Mouse (Mus musculus) lung, embryonic 16.5 days (tissue): ENCODE data around the gene Gata2. TPM values are rescaled to one million over a fixed set of nuclear protein-coding genes. Genes with fewer than 3 reads are reported as not detected.

Experiments used
- ATAC-seq: fragments of 200-750 bp; cut with Nextera tagmentation; 2 replicates; pipeline ENCODE4 v1.8.0; 2017; ENCODE audit warnings: low read depth, mild to moderate bottlenecking, moderate library complexity
- H3K27ac ChIP-seq: fragments of 300-500 bp; sonication (generic); 2 replicates; pipeline ENCODE4 v1.5.1; 2014; ENCODE audit warnings: mild to moderate bottlenecking, control low read depth, low read length
- H3K27me3 ChIP-seq: fragments of 300-500 bp; sonication (generic); 2 replicates; pipeline ENCODE4 v1.6.1; 2014; ENCODE audit warnings: low read depth, low read length, mixed read lengths; ENCODE audit not compliant: control insufficient read depth, insufficient read depth
- H3K36me3 ChIP-seq: fragments of 300-500 bp; sonication (generic); 2 replicates; pipeline ENCODE4 v1.6.1; 2014; ENCODE audit warnings: low read length; ENCODE audit not compliant: control insufficient read depth, insufficient read depth
- H3K4me1 ChIP-seq: fragments of 300-500 bp; sonication (generic); replicated peaks from 2 replicates; pipeline ENCODE4 v1.6.1; 2014; ENCODE audit warnings: low read length, mixed read lengths; ENCODE audit not compliant: control insufficient read depth, insufficient read depth
- H3K4me2 ChIP-seq: fragments of 300-500 bp; sonication (generic); 2 replicates; pipeline ENCODE4 v1.6.1; 2014; ENCODE audit warnings: low read depth, low read length, control low read depth
- H3K4me3 ChIP-seq: fragments of 300-500 bp; sonication (generic); 2 replicates; pipeline ENCODE4 v1.5.1; 2014; ENCODE audit warnings: mild to moderate bottlenecking, low read length, control low read depth
- H3K9ac ChIP-seq: fragments of 300-500 bp; sonication (generic); 2 replicates; pipeline ENCODE4 v1.6.1; 2014; ENCODE audit warnings: low read length, control low read depth
- H3K9me3 ChIP-seq: fragments of 300-500 bp; sonication (generic); 2 replicates; pipeline ENCODE4 v1.6.1; 2016; ENCODE audit warnings: low read length; ENCODE audit not compliant: control insufficient read depth
- WGBS: fragments of 180-500 bp; shearing (Covaris S2); extraction: QIAGEN DNeasy Blood & Tissue Kit; methylation state at CpG from one replicate; pipeline ENCODE4 v1.1.7; 2014; 5-methylcytosine and 5-hydroxymethylcytosine counted together
- polyA plus RNA-seq: library from polyadenylated mRNA; unstranded; fragments of >200 nt; fragmentation: Nextera tagmentation; extraction: Ambion mirVana; gene quantifications from 2 replicates; pipeline ENCODE4 v1.2.1, GENCODE M21; 2015

The Gata2 gene
- polyA plus RNA-seq, 1 experiment from 2014 or later = 23.6 TPM

DNA sequence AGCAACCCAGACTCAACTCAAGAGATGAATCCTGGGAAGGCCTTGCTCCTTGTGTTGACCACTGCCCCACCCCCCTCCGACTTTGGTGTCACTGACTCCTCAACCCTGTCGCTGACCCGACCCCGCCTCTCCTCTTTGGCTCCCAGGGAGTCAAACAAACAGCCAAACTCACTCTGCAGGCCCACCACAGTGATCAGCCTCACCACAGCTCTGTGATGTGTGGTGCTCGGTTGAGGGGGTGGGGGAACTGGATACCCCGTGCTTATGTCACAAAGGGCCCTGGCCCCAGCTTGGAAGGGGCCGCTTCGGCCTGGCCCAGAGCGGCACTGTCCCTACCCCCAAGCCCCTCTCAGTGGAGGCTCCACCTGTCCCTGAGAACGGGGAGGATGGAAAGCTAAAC is 28.3 kb downstream of the Gata2 start, which contains the start of gene Dnajb8:
Gene Dnajb8 (plus strand): TSS at position 301 of the 400 bp plus-strand sequence.
- WGBS = 31% methylated on average over 10 of the region's 10 CpGs
- peaks cover 3% of the 10 kb centered on the region; the same call in 1 of the 2 replicates for H3K9me3 ChIP-seq
- H3K4me1 ChIP-seq = no peaks in the 10 kb centered on the region
- no peaks in the 10 kb centered on the region for H3K36me3 ChIP-seq
- H3K27me3 ChIP-seq = no peaks in the 10 kb centered on the region
- no peak within 1 kb of the TSS for H3K4me2 ChIP-seq
- no peak within 1 kb of the TSS for H3K27ac ChIP-seq
- H3K9ac ChIP-seq = no peak within 1 kb of the TSS
- H3K4me3 ChIP-seq = no peak within 1 kb of the TSS
- ATAC-seq = no peak

DNA sequence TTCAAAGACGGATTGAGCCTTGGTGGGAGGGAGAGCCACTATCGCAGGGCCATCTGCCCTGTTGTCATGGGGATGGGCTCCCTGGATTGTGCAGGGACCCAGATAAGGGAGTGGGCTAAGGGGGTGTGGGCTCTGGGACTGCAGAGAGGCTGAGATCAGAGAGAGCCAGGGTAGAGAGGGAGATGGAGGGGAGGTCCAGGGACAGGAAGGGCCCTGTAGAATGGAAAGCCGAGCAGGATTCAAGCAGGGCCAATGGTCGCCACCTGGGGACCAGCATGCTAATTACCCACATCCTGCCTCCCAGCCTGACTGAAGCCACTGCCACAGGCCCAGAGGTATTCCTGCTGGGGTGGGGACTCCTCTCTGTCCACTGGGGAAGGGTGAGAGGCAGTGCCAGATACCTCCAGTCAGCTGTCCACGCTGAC is 32.9 kb downstream of the Gata2 start:
- no peak overlapping the region for H3K9ac ChIP-seq
- H3K9me3 ChIP-seq = no peaks in the 10 kb centered on the region
- no peaks in the 10 kb centered on the region for H3K27me3 ChIP-seq
- ATAC-seq = peak; percentile 9; the same call in 1 of the 2 replicates
- no peak overlapping the region for H3K4me3 ChIP-seq
- no peaks in the 10 kb centered on the region for H3K4me1 ChIP-seq
- 27% methylated on average over 5 of the region's 5 CpGs for WGBS
- H3K4me2 ChIP-seq = no peak overlapping the region
- H3K36me3 ChIP-seq = no peaks in the 10 kb centered on the region
- no peak overlapping the region for H3K27ac ChIP-seq

DNA sequence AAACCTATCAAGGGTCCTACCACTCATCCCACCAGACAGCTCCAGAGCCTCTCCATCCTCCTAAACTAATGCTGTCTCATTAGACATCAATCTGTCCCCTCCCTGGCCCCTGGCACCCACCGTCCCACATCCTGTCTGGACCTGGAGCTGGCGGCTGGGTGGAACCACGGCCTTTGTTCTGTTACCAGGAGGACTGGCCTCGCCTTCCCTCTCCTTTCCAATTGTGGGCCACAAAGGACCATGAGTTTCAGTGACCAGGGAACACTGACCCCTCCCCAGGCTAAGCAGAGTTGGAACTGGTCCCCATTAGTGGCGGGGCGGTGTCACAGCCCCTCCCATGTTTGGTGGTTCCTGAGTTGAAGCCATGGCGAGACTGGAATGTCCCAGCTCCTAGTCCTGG is 33.8 kb downstream of the Gata2 start:
- Histone ChIP-seq H3K9me3 (no peaks in the 10 kb centered on the region), H3K36me3 (no peaks in the 10 kb centered on the region), H3K4me3 (no peak overlapping the region), H3K27me3 (no peaks in the 10 kb centered on the region), H3K4me2 (no peak overlapping the region), H3K4me1 (no peaks in the 10 kb centered on the region), H3K27ac (no peak overlapping the region), H3K9ac (no peak overlapping the region)
- whole genome bisulfite sequencing = 57% methylated on average over 7 of the region's 7 CpGs
- ATAC-seq = no peak

DNA sequence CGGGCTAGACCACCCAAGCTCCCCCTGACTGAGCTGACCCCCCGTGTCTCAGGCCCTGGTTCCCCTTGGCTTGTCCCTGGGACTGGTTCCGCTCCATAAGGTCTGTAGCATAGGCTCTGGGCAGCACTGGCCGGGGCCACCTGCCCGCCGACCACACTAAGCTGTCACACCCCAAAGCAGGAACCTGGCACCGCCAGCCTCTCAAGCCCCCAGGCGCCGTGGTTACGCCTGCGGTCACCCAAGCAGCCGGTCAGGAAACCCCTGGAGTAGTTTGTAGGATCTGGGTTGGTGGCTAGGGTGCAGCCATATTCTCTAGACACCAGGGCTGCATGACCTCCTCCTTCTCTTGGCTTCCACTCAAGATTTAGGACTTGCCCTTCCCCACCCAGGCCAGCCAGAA is 35.5 kb downstream of the Gata2 start:
- Histone ChIP-seq H3K4me3 (no peak overlapping the region), H3K9ac (no peak overlapping the region), H3K36me3 (no peaks in the 10 kb centered on the region), H3K27me3 (no peaks in the 10 kb centered on the region), H3K4me1 (peaks cover 5% of the 10 kb centered on the region; the same call in 1 of the 2 replicates), H3K4me2 (no peak overlapping the region), H3K27ac (no peak overlapping the region), H3K9me3 (no peaks in the 10 kb centered on the region)
- ATAC-seq = no peak
- 79% methylated on average over 12 of the region's 12 CpGs for WGBS

DNA sequence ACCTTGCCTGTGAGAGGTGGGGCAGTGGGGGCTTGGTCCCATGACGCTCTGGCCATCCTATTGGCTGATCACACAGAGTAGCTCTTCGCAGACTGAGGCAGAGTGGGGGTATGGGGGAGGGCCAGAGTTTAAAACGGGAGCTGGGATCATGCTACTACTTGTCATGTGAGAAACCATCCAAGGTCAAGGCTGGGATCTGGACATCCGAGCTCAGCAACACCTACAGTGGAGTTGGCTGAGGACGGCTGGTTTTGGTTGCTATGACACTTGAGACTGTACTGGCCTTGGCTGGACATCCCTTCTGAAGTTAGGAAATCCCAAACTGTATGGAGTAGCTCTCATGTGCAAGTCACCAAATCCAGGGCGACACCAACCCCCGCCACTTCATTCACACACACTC is 38.1 kb downstream of the Gata2 start:
- Histone ChIP-seq H3K27me3 (peaks cover 6% of the 10 kb centered on the region; the same call in 1 of the 2 replicates), H3K27ac (no peak overlapping the region), H3K9me3 (no peaks in the 10 kb centered on the region), H3K4me2 (no peak overlapping the region), H3K9ac (no peak overlapping the region), H3K4me1 (peaks cover 16% of the 10 kb centered on the region; the same call in 1 of the 2 replicates), H3K36me3 (no peaks in the 10 kb centered on the region), H3K4me3 (no peak overlapping the region)
- no peak for ATAC-seq
- WGBS = 59% methylated on average over 7 of the region's 7 CpGs

DNA sequence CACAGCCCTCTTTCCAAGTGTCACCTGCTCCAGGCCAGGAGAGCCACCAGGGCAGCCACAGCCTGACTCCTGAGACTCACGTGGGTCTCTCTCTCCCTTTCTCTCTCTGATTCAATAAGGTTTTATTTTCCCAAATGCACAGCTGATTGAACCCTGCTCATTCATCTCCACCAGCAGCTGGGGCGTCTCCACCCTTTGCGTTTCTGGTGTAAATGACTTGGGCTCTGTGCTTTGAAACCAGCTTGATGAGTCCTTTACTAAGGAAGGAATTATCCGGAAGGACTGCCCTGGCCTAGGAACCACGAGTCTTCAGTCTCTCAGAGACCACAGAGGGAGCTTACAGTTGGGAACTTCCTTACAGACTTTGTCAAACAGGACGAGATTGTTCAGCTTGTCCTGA is 38.5 kb downstream of the Gata2 start:
- no peaks in the 10 kb centered on the region for H3K36me3 ChIP-seq
- H3K9ac ChIP-seq = no peak overlapping the region
- H3K4me1 ChIP-seq = peaks cover 16% of the 10 kb centered on the region; the same call in 1 of the 2 replicates
- WGBS = 60% methylated on average over 6 of the region's 6 CpGs
- no peak overlapping the region for H3K27ac ChIP-seq
- no peaks in the 10 kb centered on the region for H3K9me3 ChIP-seq
- ATAC-seq = no peak
- no peak overlapping the region for H3K4me3 ChIP-seq
- H3K27me3 ChIP-seq = peaks cover 6% of the 10 kb centered on the region; the same call in 1 of the 2 replicates
- H3K4me2 ChIP-seq = no peak overlapping the region

DNA sequence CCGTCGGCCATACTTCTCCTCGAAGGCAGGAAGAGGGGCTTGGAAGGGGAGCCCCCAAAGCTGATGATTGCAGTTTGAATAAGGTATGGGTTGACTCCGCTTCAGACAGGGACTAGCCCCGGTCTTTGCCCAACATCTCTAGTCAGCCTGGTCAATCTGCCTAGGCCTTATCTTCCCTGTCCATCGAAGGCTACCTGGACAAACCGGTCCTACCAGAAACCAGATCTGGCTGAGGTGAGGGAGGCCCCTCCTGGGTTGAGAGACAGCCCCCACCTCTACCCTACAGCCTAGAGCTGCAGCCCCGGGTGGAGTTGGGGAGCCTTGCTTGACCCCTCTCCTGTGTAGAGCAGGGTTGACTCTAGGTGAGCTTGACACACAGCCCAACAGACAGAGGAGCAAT is 40.3 kb downstream of the Gata2 start:
- H3K36me3 ChIP-seq = no peaks in the 10 kb centered on the region
- H3K9me3 ChIP-seq = no peaks in the 10 kb centered on the region
- 51% methylated on average over 8 of the region's 8 CpGs for WGBS
- H3K4me3 ChIP-seq = no peak overlapping the region
- H3K27me3 ChIP-seq = peaks cover 9% of the 10 kb centered on the region; the same call in 1 of the 2 replicates
- peaks cover 16% of the 10 kb centered on the region; the same call in 1 of the 2 replicates for H3K4me1 ChIP-seq
- H3K4me2 ChIP-seq = no peak overlapping the region
- ATAC-seq = peak; percentile 45
- H3K9ac ChIP-seq = no peak overlapping the region
- H3K27ac ChIP-seq = no peak overlapping the region

DNA sequence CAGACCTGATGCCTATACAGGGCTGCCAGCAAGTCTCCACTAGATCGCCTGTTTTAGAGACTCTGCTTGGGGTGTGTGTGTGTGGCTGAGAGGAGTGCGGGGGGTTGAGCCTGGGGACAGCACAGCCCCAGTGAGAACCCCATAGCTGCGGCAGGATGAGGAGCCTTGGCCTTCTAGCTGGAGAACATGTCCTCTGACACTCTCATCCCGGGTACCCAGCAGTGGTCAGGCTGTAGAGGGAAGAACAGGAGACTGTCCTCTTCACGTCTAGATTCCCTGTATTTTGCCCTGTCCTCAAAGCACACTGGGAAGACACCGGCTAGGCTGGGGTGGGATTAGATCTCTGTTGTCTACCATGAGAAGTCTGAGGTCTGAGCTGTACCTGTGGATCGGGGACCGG is 41.8 kb downstream of the Gata2 start:
- H3K27ac ChIP-seq = no peak overlapping the region
- peaks cover 9% of the 10 kb centered on the region; the same call in 1 of the 2 replicates for H3K27me3 ChIP-seq
- H3K4me3 ChIP-seq = no peak overlapping the region
- no peak overlapping the region for H3K4me2 ChIP-seq
- peaks cover 16% of the 10 kb centered on the region; the same call in 1 of the 2 replicates for H3K4me1 ChIP-seq
- H3K9ac ChIP-seq = no peak overlapping the region
- H3K36me3 ChIP-seq = no peaks in the 10 kb centered on the region
- no peaks in the 10 kb centered on the region for H3K9me3 ChIP-seq
- WGBS = 32% methylated on average over 8 of the region's 8 CpGs
- ATAC-seq = no peak

DNA sequence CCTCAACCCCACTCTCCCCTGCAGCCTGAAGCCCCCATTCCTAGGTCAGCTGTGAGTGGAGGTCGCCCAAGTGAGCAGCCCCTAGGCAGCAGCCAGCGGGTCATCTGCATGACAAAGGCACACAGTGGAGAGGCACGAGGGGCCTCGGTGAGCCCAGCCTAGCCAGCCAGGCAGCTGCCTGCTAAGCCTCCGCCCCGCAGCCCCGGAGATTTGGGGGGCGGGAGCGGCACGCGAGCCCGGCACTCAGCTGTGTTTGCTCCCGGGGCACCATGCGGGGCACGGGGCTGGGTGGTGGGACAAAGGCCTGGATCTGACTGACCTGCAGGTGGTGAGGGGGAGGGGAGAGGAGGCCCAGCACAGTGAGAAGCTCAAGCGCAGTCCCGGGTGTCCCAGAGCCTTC is 42.3 kb downstream of the Gata2 start:
- Histone ChIP-seq H3K4me3 (no peak overlapping the region), H3K9ac (0 out of 2 replicates have a peak overlapping the region, but pooled peaks have one; percentile 1), H3K4me1 (peaks cover 16% of the 10 kb centered on the region; the same call in 1 of the 2 replicates), H3K36me3 (no peaks in the 10 kb centered on the region), H3K4me2 (peak overlapping the region; percentile 36; the same call in 1 of the 2 replicates), H3K9me3 (no peaks in the 10 kb centered on the region), H3K27me3 (peaks cover 9% of the 10 kb centered on the region; the same call in 1 of the 2 replicates), H3K27ac (no peak overlapping the region)
- WGBS = 4% methylated on average over 17 of the region's 17 CpGs
- no peak for ATAC-seq
